Mouse (Mus musculus): ENCODE data around the gene Otud7b.

DNA sequence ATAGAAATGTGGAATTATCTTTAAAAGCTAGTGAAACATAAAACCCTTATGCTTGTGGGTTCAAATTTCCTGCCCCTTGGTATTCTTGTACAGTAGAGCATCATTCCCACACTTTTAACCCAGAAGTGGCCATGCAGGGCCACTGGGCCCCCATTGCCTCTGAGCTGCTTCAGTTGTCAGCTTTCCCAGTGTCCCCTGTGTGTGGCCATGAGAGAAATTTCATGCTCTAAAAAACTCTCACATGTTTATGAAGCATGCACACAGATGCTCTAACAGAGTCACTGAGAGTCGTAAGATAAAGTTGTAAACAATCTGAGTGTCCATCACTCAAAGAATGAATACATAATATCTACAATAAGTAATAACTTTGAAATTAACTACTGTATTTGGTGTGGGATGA, 44.2 kb upstream of the Otud7b start:
- TF ChIP-seq POLR2A (IDR thresholded peaks at IDR 0.05; ENCODE audit: control insufficient read depth, extremely low read depth, insufficient read depth, low read length, poor library complexity) (no peak), CTCF (IDR thresholded peaks at IDR 0.05; ENCODE audit: borderline replicate concordance, control insufficient read depth, extremely low read depth, insufficient read depth, low read length, poor library complexity) (no peak)

All from thymus, adult 2 months (tissue).